Mouse (Mus musculus): ENCODE data around the gene Nr1h2. TPM values are rescaled to one million over a fixed set of nuclear protein-coding genes. Genes with fewer than 3 reads are reported as not detected.
A peak's percentile ranks its signal among the peaks of the same experiment; 100 is the strongest.

Gene Nr1h2
- polyA plus RNA-seq, 1 experiment: 82.9 TPM

GRCm38 (mm10) chr7:44551731-44552130 is 2.0 kb downstream of the Nr1h2 start:
- no peak for DNase-seq (ENCODE audit: extremely low spot score in 1 of 2, low spot score in 1 of 2)

GRCm38 (mm10) chr7:44551301-44551700 is 2.5 kb downstream of the Nr1h2 start:
- no peak for DNase-seq (ENCODE audit: extremely low spot score in 1 of 2, low spot score in 1 of 2)

- no peak for DNase-seq (ENCODE audit: extremely low spot score in 1 of 2, low spot score in 1 of 2)
Observed at GRCm38 (mm10) chr7:44550409-44550678, 3.4 kb downstream of the Nr1h2 start.

- DNase-seq (ENCODE audit: extremely low spot score in 1 of 2, low spot score in 1 of 2): no peak
Observed at GRCm38 (mm10) chr7:44549621-44550408, 3.9 kb downstream of the Nr1h2 start.

GRCm38 (mm10) chr7:44548497-44549087 is 5.2 kb downstream of the Nr1h2 start, which contains the start of gene Pold1:
Pold1 (minus strand) TSS chr7:44548849.
- peak; percentile 98 to 100 for DNase-seq (ENCODE audit: extremely low spot score in 1 of 2, low spot score in 1 of 2)

- no peak for DNase-seq (ENCODE audit: extremely low spot score in 1 of 2, low spot score in 1 of 2)
Observed at GRCm38 (mm10) chr7:44547725-44548124, 6.0 kb downstream of the Nr1h2 start.

GRCm38 (mm10) chr7:44547041-44547440 is 6.7 kb downstream of the Nr1h2 start:
- no peak for DNase-seq (ENCODE audit: extremely low spot score in 1 of 2, low spot score in 1 of 2)

GRCm38 (mm10) chr7:44546274-44546673 is 7.5 kb downstream of the Nr1h2 start:
- no peak for DNase-seq (ENCODE audit: extremely low spot score in 1 of 2, low spot score in 1 of 2)

GRCm38 (mm10) chr7:44543071-44543470 is 10.7 kb downstream of the Nr1h2 start:
- no peak for DNase-seq (ENCODE audit: extremely low spot score in 1 of 2, low spot score in 1 of 2)

- DNase-seq (ENCODE audit: extremely low spot score in 1 of 2, low spot score in 1 of 2): no peak
Observed at GRCm38 (mm10) chr7:44542555-44542954, 11.2 kb downstream of the Nr1h2 start.

- DNase-seq (ENCODE audit: extremely low spot score in 1 of 2, low spot score in 1 of 2): no peak
Observed at GRCm38 (mm10) chr7:44538756-44539624, 14.8 kb downstream of the Nr1h2 start.

- DNase-seq (ENCODE audit: extremely low spot score in 1 of 2, low spot score in 1 of 2): no peak
Observed at GRCm38 (mm10) chr7:44537496-44537895, 16.3 kb downstream of the Nr1h2 start.

- no peak for DNase-seq (ENCODE audit: extremely low spot score in 1 of 2, low spot score in 1 of 2)
Observed at GRCm38 (mm10) chr7:44537009-44537408, 16.7 kb downstream of the Nr1h2 start.

GRCm38 (mm10) chr7:44536590-44536968 is 17.2 kb downstream of the Nr1h2 start:
- peak in 1 of 2 experiments; percentile 71 for DNase-seq (ENCODE audit: extremely low spot score in 1 of 2, low spot score in 1 of 2)

- DNase-seq (ENCODE audit: extremely low spot score in 1 of 2, low spot score in 1 of 2): no peak
Observed at GRCm38 (mm10) chr7:44535657-44536589, 17.8 kb downstream of the Nr1h2 start.

GRCm38 (mm10) chr7:44534656-44535441 is 18.9 kb downstream of the Nr1h2 start:
- DNase-seq (ENCODE audit: extremely low spot score in 1 of 2, low spot score in 1 of 2): no peak

GRCm38 (mm10) chr7:44534242-44534641 is 19.5 kb downstream of the Nr1h2 start:
- no peak for DNase-seq (ENCODE audit: extremely low spot score in 1 of 2, low spot score in 1 of 2)

GRCm38 (mm10) chr7:44533746-44534045 is 20.1 kb downstream of the Nr1h2 start:
- DNase-seq (ENCODE audit: extremely low spot score in 1 of 2, low spot score in 1 of 2): no peak

- no peak for DNase-seq (ENCODE audit: extremely low spot score in 1 of 2, low spot score in 1 of 2)
Observed at GRCm38 (mm10) chr7:44532918-44533745, 20.6 kb downstream of the Nr1h2 start.
